Mouse (Mus musculus): ENCODE results near the gene Crtc2. TPM values are rescaled to one million over a fixed set of nuclear protein-coding genes. Genes with fewer than 3 reads are reported as not detected.

Crtc2 gene
- total and polyA plus RNA-seq, 3 experiments: 7.1 to 66.9 TPM; not detected in 1

GRCm38 (mm10) chr3:90212723-90213122, 41.2 kb upstream of the Crtc2 start:
- H3K36me3 ChIP-seq (ENCODE audit: control insufficient read depth in 1 of 2, insufficient read depth in 2 of 2, low read length in 2 of 2): peaks cover 18 to 29% of the 10 kb centered on the region in 2 experiments
- peaks cover 7 to 16% of the 10 kb centered on the region in 2 experiments; a peak in 3 of 4 replicates for H3K4me1 ChIP-seq (ENCODE audit: control insufficient read depth in 1 of 2, insufficient read depth in 2 of 2, low read length in 2 of 2)
- no peaks in the 10 kb centered on the region for H3K27me3 ChIP-seq (ENCODE audit: control insufficient read depth in 1 of 2, insufficient read depth in 2 of 2, low read length in 2 of 2)
- peak overlapping the region; percentile 98 for H3K9ac ChIP-seq (ENCODE audit: control insufficient read depth, low read depth, low read length, poor library complexity, severe bottlenecking)
- peak overlapping the region; percentile 59 to 94 for H3K4me3 ChIP-seq (ENCODE audit: control insufficient read depth in 1 of 2, insufficient read depth in 1 of 2, low read depth in 2 of 2, low read length in 2 of 2)
- TF ChIP-seq CHD1 (IDR thresholded peaks at IDR 0.05; ENCODE audit: low read depth, low read length) (peak; percentile 92; the same call in 1 of the 2 replicates), KAT2A (conservative IDR thresholded peaks at IDR 0.05; ENCODE audit: low read depth, low read length) (no peak), TAL1 (IDR thresholded peaks at IDR 0.05; ENCODE audit: low read length) (no peak), MAZ (IDR thresholded peaks at IDR 0.05; ENCODE audit: low read depth, low read length) (0 out of 2 replicates have a peak, but pooled peaks have one; percentile 22), MYC (IDR thresholded peaks at IDR 0.05; ENCODE audit: low read depth, low read length) (0 out of 2 replicates have a peak, but pooled peaks have one; percentile 30)
- no peak for DNase-seq (ENCODE audit: low read depth, low spot score)
- H3K27ac ChIP-seq (ENCODE audit: control insufficient read depth, low read depth, low read length): peak overlapping the region; percentile 97
- peaks cover 20% of the 10 kb centered on the region for H3K79me2 ChIP-seq (ENCODE audit: control insufficient read depth, insufficient read depth, low read length, poor library complexity)
- no peaks in the 10 kb centered on the region for H3K9me3 ChIP-seq (replicated peaks; ENCODE audit: insufficient read depth, low read length)

GRCm38 (mm10) chr3:90213377-90213866, 40.5 kb upstream of the Crtc2 start, which contains the start of the genes Rps27 and Rab13:
Gene Rps27, minus strand, starts transcription at chr3:90213651.
Gene Rab13, plus strand, starts transcription at chr3:90213695.
- DNase-seq (ENCODE audit: low read depth, low spot score): peak; percentile 99
- H3K79me2 ChIP-seq (ENCODE audit: control insufficient read depth, insufficient read depth, low read length, poor library complexity): peaks cover 20% of the 10 kb centered on the region
- H3K4me1 ChIP-seq (ENCODE audit: control insufficient read depth in 1 of 2, insufficient read depth in 2 of 2, low read length in 2 of 2): peaks cover 7 to 16% of the 10 kb centered on the region in 2 experiments; a peak in 3 of 4 replicates
- no peaks in the 10 kb centered on the region for H3K27me3 ChIP-seq (ENCODE audit: control insufficient read depth in 1 of 2, insufficient read depth in 2 of 2, low read length in 2 of 2)
- H3K9ac ChIP-seq (ENCODE audit: control insufficient read depth, low read depth, low read length, poor library complexity, severe bottlenecking): peak within 1 kb of the TSS; percentile 98
- H3K4me3 ChIP-seq (ENCODE audit: control insufficient read depth in 1 of 2, insufficient read depth in 1 of 2, low read depth in 2 of 2, low read length in 2 of 2): peak within 1 kb of the TSS; percentile 65 to 94
- H3K9me3 ChIP-seq (replicated peaks; ENCODE audit: insufficient read depth, low read length): no peaks in the 10 kb centered on the region
- H3K36me3 ChIP-seq (ENCODE audit: control insufficient read depth in 1 of 2, insufficient read depth in 2 of 2, low read length in 2 of 2): peaks cover 18 to 29% of the 10 kb centered on the region in 2 experiments
- H3K27ac ChIP-seq (ENCODE audit: control insufficient read depth, low read depth, low read length): peak within 1 kb of the TSS; percentile 97
- no peak for TF ChIP-seq USF2 (IDR thresholded peaks at IDR 0.05; ENCODE audit: borderline replicate concordance in 1 of 2, insufficient read depth in 1 of 2, low read depth in 1 of 2, low read length in 2 of 2)
- peak; percentile 98 for TF ChIP-seq HCFC1 (IDR thresholded peaks at IDR 0.05; ENCODE audit: low read depth, low read length)
- TF ChIP-seq TBP (IDR thresholded peaks at IDR 0.05; ENCODE audit: low read depth, low read length): peak; percentile 99
- no peak for TF ChIP-seq MEF2A (IDR thresholded peaks at IDR 0.05; ENCODE audit: extremely low read depth, insufficient replicate concordance, low read depth, low read length, poor library complexity, severe bottlenecking)
- no peak for TF ChIP-seq MAZ (IDR thresholded peaks at IDR 0.05; ENCODE audit: low read depth, low read length)
- TF ChIP-seq TAL1 (IDR thresholded peaks at IDR 0.05; ENCODE audit: low read length): no peak
- no peak for TF ChIP-seq UBTF (IDR thresholded peaks at IDR 0.05; ENCODE audit: borderline replicate concordance, insufficient read depth, low read depth, low read length)
- TF ChIP-seq CTCF (IDR thresholded peaks at IDR 0.05 in 2 of 3, conservative IDR thresholded peaks at IDR 0.05 in 1 of 3; ENCODE audit: control insufficient read depth in 1 of 3, insufficient read depth in 1 of 3, low read depth in 2 of 3, low read length in 3 of 3, poor library complexity in 1 of 3, severe bottlenecking in 1 of 3): no peak
- peak; percentile 97 for TF ChIP-seq ZMIZ1 (IDR thresholded peaks at IDR 0.05; ENCODE audit: low read depth, low read length)
- peak; percentile 81; the same call in 1 of the 2 replicates for TF ChIP-seq MYB (IDR thresholded peaks at IDR 0.05; ENCODE audit: low read depth, low read length)
- TF ChIP-seq GABPA (IDR thresholded peaks at IDR 0.05; ENCODE audit: low read depth, low read length): no peak
- no peak for TF ChIP-seq JUND (IDR thresholded peaks at IDR 0.05; ENCODE audit: low read depth, low read length)
- no peak for TF ChIP-seq ZNF384 (IDR thresholded peaks at IDR 0.05; ENCODE audit: low read depth, low read length)
- TF ChIP-seq ZKSCAN1 (IDR thresholded peaks at IDR 0.05; ENCODE audit: low read depth, low read length): no peak
- peak; percentile 60; the same call in 1 of the 2 replicates for TF ChIP-seq TCF12 (IDR thresholded peaks at IDR 0.05; ENCODE audit: low read depth, low read length)
- TF ChIP-seq GATA1 (IDR thresholded peaks at IDR 0.05; ENCODE audit: low read depth, low read length): peak; percentile 83
- peak; percentile 91 for TF ChIP-seq KAT2A (conservative IDR thresholded peaks at IDR 0.05; ENCODE audit: low read depth, low read length)
- no peak for TF ChIP-seq ZC3H11A (IDR thresholded peaks at IDR 0.05; ENCODE audit: low read depth, low read length)
- peak; percentile 91 for TF ChIP-seq MXI1 (IDR thresholded peaks at IDR 0.05; ENCODE audit: low read depth, low read length)
- peak; percentile 93 for TF ChIP-seq MYC (IDR thresholded peaks at IDR 0.05; ENCODE audit: low read depth, low read length)
- TF ChIP-seq MAX (IDR thresholded peaks at IDR 0.05; ENCODE audit: low read length): peak; percentile 17; the same call in 1 of the 2 replicates
- TF ChIP-seq CHD1 (IDR thresholded peaks at IDR 0.05; ENCODE audit: low read depth, low read length): no peak
- no peak for TF ChIP-seq CHD2 (IDR thresholded peaks at IDR 0.05; ENCODE audit: low read length)
- TF ChIP-seq NELFE (IDR thresholded peaks at IDR 0.05; ENCODE audit: low read depth, low read length): peak; percentile 100
- TF ChIP-seq SMC3 (IDR thresholded peaks at IDR 0.05; ENCODE audit: low read depth, low read length): no peak
- no peak for TF ChIP-seq RAD21 (IDR thresholded peaks at IDR 0.05; ENCODE audit: low read depth, low read length)
- peak; percentile 99 to 100 for TF ChIP-seq POLR2A (IDR thresholded peaks at IDR 0.05; ENCODE audit: control insufficient read depth in 1 of 2, insufficient read depth in 1 of 2, low read depth in 1 of 2, low read length in 2 of 2, poor library complexity in 1 of 2)
- TF ChIP-seq NRF1 (IDR thresholded peaks at IDR 0.05; ENCODE audit: insufficient read depth, low read depth, low read length, poor library complexity, severe bottlenecking): peak; percentile 58
- no peak for TF ChIP-seq USF1 (IDR thresholded peaks at IDR 0.05; ENCODE audit: low read depth, low read length)
- TF ChIP-seq BHLHE40 (IDR thresholded peaks at IDR 0.05; ENCODE audit: borderline replicate concordance, low read depth, low read length): no peak
